ENCODE assay signal across 13 mouse cellular contexts in the genomic region with DNA sequence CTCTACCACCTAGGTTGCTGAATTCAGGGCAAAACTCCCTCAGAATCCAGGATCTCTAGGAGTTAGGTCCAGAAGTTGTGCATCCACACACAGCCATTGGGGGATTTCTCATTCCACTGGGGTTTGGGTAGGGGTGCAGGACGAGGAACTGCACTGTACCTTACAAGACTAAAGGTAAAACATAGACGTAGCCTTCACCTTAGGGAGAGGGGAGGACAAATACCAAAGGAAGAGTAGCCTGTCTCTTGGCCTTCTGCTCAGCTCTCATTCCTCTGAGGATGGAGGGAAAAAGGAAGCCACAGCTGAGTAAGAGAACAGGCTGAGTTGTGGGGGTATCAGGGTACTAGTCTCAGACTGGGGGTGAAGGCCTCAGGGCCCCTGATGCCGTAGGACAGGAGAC. TPM values are rescaled to one million over a fixed set of nuclear protein-coding genes. Genes with fewer than 3 reads are reported as not detected.
DNase-seq lines count a peak whose midpoint lies in the region; ATAC-seq and TF ChIP-seq lines count a peak whose summit lies in the region.
"Had no signal": no experiment of that assay in that cellular context is flagged by ENCODE, and none has a peak within 500 bp of the region (broad histone marks: within the 10 kb centered on the region; RNA-seq: fewer than 3 reads in every experiment).

A gene (minus strand): TSS at position 101 of the 400 bp plus-strand sequence.

- peak within 1 kb of the TSS; percentile 29 to 42 for H3K27ac ChIP-seq in heart, embryonic 14.5 days (replicated peaks in 1 of 2; ENCODE audit: control insufficient read depth in 1 of 2, insufficient read depth in 1 of 2, low read depth in 2 of 2, low read length in 2 of 2)
- 0 out of 2 replicates have a peak within 1 kb of the TSS, but pooled peaks have one; percentile 11 for H3K27ac ChIP-seq in limb, embryonic 15.5 days
- no peak within 1 kb of the TSS for H3K27ac ChIP-seq in limb, embryonic 10.5 days
- H3K27ac ChIP-seq in bone marrow macrophage, adult 2 months (ENCODE audit: insufficient read depth, low read depth, low read length) = peak within 1 kb of the TSS; percentile 40
- peak within 1 kb of the TSS; percentile 19; the same call in 1 of the 2 replicates for H3K27ac ChIP-seq in liver, embryonic 16.5 days (ENCODE audit: low read length)

- intact Hi-C loops in heart, postnatal 25 days (cut with DNase I) = no loop called here

- H3K4me2 ChIP-seq in heart, embryonic 14.5 days (ENCODE audit: low read length) = no peak within 1 kb of the TSS; the same call in 1 of the 2 replicates
- no peak within 1 kb of the TSS for H3K4me2 ChIP-seq in limb, embryonic 15.5 days
- peak within 1 kb of the TSS; percentile 2; the same call in 1 of the 2 replicates for H3K4me2 ChIP-seq in liver, embryonic 16.5 days (ENCODE audit: low read depth, low read length)

- H3K9me3 ChIP-seq in heart, embryonic 14.5 days (ENCODE audit: control insufficient read depth, low read length) = no peaks in the 10 kb centered on the region
- H3K9me3 ChIP-seq in limb, embryonic 15.5 days = no peaks in the 10 kb centered on the region
- H3K9me3 ChIP-seq in limb, embryonic 10.5 days (replicated peaks) = no peaks in the 10 kb centered on the region
- no peaks in the 10 kb centered on the region for H3K9me3 ChIP-seq in liver, embryonic 16.5 days (replicated peaks; ENCODE audit: control insufficient read depth, low read length)

- no peak for TF ChIP-seq POLR2A in bone marrow macrophage, adult 2 months (IDR thresholded peaks at IDR 0.05; ENCODE audit: borderline replicate concordance, low read depth, low read length)

- ATAC-seq in heart, embryonic 14.5 days (ENCODE audit: insufficient number of reproducible peaks, insufficient read depth, low FRiP score, low read depth) = no peak
- ATAC-seq in limb, embryonic 15.5 days (ENCODE audit: insufficient number of reproducible peaks, low FRiP score, low TSS enrichment, low read depth) = no peak
- no peak for ATAC-seq in liver, embryonic 16.5 days (ENCODE audit: low read depth)
- ATAC-seq in inflammation-experienced regulatory T-cells, adult 6 months = no peak
- ATAC-seq: CD4-positive, CD25-positive, alpha-beta regulatory T cell, adult 4 months; hindbrain, postnatal 0 days had no signal

- peaks cover 0 to 9% of the 10 kb centered on the region in 2 experiments for H3K4me1 ChIP-seq in heart, embryonic 14.5 days (ENCODE audit: control insufficient read depth in 2 of 2, insufficient read depth in 2 of 2, low read length in 2 of 2)
- no peaks in the 10 kb centered on the region for H3K4me1 ChIP-seq in limb, embryonic 15.5 days
- H3K4me1 ChIP-seq in limb, embryonic 10.5 days = no peaks in the 10 kb centered on the region
- H3K4me1 ChIP-seq in bone marrow macrophage, adult 2 months (ENCODE audit: control insufficient read depth, insufficient read depth, low read length) = peaks cover 34% of the 10 kb centered on the region
- H3K4me1 ChIP-seq in liver, embryonic 16.5 days (ENCODE audit: control insufficient read depth, low read depth, low read length) = no peaks in the 10 kb centered on the region

- H3K9ac ChIP-seq in heart, embryonic 14.5 days (ENCODE audit: low read length) = no peak within 1 kb of the TSS
- no peak within 1 kb of the TSS for H3K9ac ChIP-seq in limb, embryonic 15.5 days
- no peak within 1 kb of the TSS for H3K9ac ChIP-seq in liver, embryonic 16.5 days (ENCODE audit: low read depth, low read length)

- DNase-seq in heart, postnatal 25 days (ENCODE audit: low spot score) = no peak
- no peak for DNase-seq in limb, embryonic 10.5 days (ENCODE audit: low spot score)
- no peak for DNase-seq in ovary, postnatal 10 days (ENCODE audit: low spot score)
- DNase-seq: gastrocnemius, postnatal 10 days; layer of hippocampus, postnatal 36 days had no signal

- TF ChIP-seq CTCF in bone marrow macrophage, adult 2 months (IDR thresholded peaks at IDR 0.05; ENCODE audit: low read depth, low read length) = no peak

- H3K36me3 ChIP-seq in heart, embryonic 14.5 days (ENCODE audit: control insufficient read depth, insufficient read depth, low read length) = peaks cover 88% of the 10 kb centered on the region
- H3K36me3 ChIP-seq in limb, embryonic 15.5 days = peaks cover 94% of the 10 kb centered on the region
- peaks cover 99% of the 10 kb centered on the region for H3K36me3 ChIP-seq in limb, embryonic 10.5 days
- peaks cover 38% of the 10 kb centered on the region for H3K36me3 ChIP-seq in liver, embryonic 16.5 days (ENCODE audit: control insufficient read depth, insufficient read depth)

- WGBS in heart, embryonic 14.5 days = 87% methylated on average over 3 of the region's 3 CpGs
- WGBS in limb, embryonic 15.5 days = 89% methylated on average over 3 of the region's 3 CpGs
- WGBS in limb, embryonic 10.5 days = 91% methylated on average over 3 of the region's 3 CpGs
- WGBS in liver, embryonic 16.5 days (ENCODE audit: insufficient replicate concordance) = 79% methylated on average over 3 of the region's 3 CpGs

- H3K4me3 ChIP-seq in heart, embryonic 14.5 days (ENCODE audit: control insufficient read depth in 1 of 2, insufficient read depth in 1 of 2, low read depth in 1 of 2, low read length in 2 of 2) = no peak within 1 kb of the TSS
- no peak within 1 kb of the TSS for H3K4me3 ChIP-seq in limb, embryonic 15.5 days
- no peak within 1 kb of the TSS for H3K4me3 ChIP-seq in limb, embryonic 10.5 days
- H3K4me3 ChIP-seq in bone marrow macrophage, adult 2 months (ENCODE audit: insufficient read depth, low read length) = peak within 1 kb of the TSS; percentile 23
- H3K4me3 ChIP-seq in liver, embryonic 16.5 days (ENCODE audit: low read depth, low read length) = no peak within 1 kb of the TSS
- H3K4me3 ChIP-seq: erythroblast, embryonic 14.5 days had no signal

- H3K27me3 ChIP-seq in heart, embryonic 14.5 days (ENCODE audit: control insufficient read depth, insufficient read depth, low read length) = no peaks in the 10 kb centered on the region
- no peaks in the 10 kb centered on the region for H3K27me3 ChIP-seq in limb, embryonic 15.5 days
- H3K27me3 ChIP-seq in limb, embryonic 10.5 days (ENCODE audit: low read depth, poor library complexity, severe bottlenecking) = no peaks in the 10 kb centered on the region
- no peaks in the 10 kb centered on the region for H3K27me3 ChIP-seq in liver, embryonic 16.5 days (ENCODE audit: control insufficient read depth, insufficient read depth, low read depth, low read length)

RNA-seq across cellular contexts. Expression of the gene that starts here (rescaled TPM):
- polyA plus RNA-seq in heart, embryonic 14.5 days (2014; fragmentation: Nextera tagmentation; extraction: Ambion mirVana) = 1.7 and 2.1 TPM in 2 replicates
- total RNA-seq in heart, postnatal 25 days (2021) = 1 to 10 TPM; 6.5 to 6.8 TPM
- 1.9 and 2.4 TPM in 2 replicates for polyA plus RNA-seq in limb, embryonic 15.5 days (2015; fragmentation: Nextera tagmentation; extraction: Ambion mirVana)
- polyA plus RNA-seq in limb, embryonic 10.5 days (2016; fragmentation: Nextera tagmentation; extraction: Ambion mirVana) = 2.3 and 3.4 TPM in 2 replicates
- polyA plus RNA-seq in bone marrow macrophage, adult 2 months (2012; ENCODE audit: insufficient read depth, insufficient read length, missing spikeins) = 13.1 and 13.6 TPM in 2 replicates
- 32.7 and 32.8 TPM in 2 replicates for polyA plus RNA-seq in liver, embryonic 16.5 days (2015; fragmentation: Nextera tagmentation; extraction: Ambion mirVana)
- 1 to 10 TPM; 5.8 to 7.4 (median 5.9) TPM for polyA plus RNA-seq in inflammation-experienced regulatory T-cells, adult 6 months (2017; shearing (Covaris generic))
